Mouse (Mus musculus) E14TG2a.4 (cell line): Measurements from ENCODE around the gene Usp42.

Source experiments
- CTCF ChIP-seq: conservative IDR thresholded peaks from 2 replicates; pipeline ENCODE4 v1.5.1; 2014; ENCODE audit warnings: low read length
- NANOG ChIP-seq: IDR thresholded peaks from 2 replicates; pipeline ENCODE4 v1.6.1; 2014; ENCODE audit warnings: borderline replicate concordance, low read length, mixed read lengths
- POU5F1 ChIP-seq: IDR thresholded peaks from 2 replicates; pipeline ENCODE4 v1.6.1; 2014; ENCODE audit warnings: low read length, borderline replicate concordance

DNA sequence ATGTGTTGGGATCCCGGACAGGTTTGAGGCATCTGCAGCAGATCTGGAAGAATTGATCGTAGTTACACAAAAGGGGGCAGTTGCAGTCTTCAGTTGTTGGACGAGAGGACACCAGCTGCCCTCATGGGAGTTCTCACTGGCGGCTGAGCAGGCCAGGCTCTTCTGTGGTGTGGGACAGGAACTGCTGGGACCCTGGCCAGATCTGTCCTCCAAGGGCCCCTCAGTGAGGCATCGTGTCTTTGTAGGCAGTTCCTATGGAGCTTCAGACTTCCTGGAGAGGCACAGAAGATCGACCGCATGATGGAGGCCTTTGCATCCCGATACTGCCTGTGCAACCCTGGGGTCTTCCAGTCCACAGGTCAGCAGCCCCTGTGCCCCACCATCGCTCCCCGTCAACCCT is 31.0 kb downstream of the Usp42 start:
- no peak for TF ChIP-seq CTCF
- no peak for TF ChIP-seq NANOG
- TF ChIP-seq POU5F1 = no peak
